Mouse (Mus musculus) urinary bladder, postnatal 14 days (tissue): ENCODE data around the gene Trmt1.
A peak's percentile ranks its signal among the peaks of the same experiment; 100 is the strongest.
"Not testable (repeated sequence)": the region's sequence is repeated elsewhere in the genome, so short reads cannot be mapped to it uniquely, and the experiment has no call there.

Source experiments
- DNase-seq: peaks from one replicate; pipeline ENCODE4 v3.0.0; 2021; ENCODE audit warnings: low spot score

The Trmt1 gene

DNA sequence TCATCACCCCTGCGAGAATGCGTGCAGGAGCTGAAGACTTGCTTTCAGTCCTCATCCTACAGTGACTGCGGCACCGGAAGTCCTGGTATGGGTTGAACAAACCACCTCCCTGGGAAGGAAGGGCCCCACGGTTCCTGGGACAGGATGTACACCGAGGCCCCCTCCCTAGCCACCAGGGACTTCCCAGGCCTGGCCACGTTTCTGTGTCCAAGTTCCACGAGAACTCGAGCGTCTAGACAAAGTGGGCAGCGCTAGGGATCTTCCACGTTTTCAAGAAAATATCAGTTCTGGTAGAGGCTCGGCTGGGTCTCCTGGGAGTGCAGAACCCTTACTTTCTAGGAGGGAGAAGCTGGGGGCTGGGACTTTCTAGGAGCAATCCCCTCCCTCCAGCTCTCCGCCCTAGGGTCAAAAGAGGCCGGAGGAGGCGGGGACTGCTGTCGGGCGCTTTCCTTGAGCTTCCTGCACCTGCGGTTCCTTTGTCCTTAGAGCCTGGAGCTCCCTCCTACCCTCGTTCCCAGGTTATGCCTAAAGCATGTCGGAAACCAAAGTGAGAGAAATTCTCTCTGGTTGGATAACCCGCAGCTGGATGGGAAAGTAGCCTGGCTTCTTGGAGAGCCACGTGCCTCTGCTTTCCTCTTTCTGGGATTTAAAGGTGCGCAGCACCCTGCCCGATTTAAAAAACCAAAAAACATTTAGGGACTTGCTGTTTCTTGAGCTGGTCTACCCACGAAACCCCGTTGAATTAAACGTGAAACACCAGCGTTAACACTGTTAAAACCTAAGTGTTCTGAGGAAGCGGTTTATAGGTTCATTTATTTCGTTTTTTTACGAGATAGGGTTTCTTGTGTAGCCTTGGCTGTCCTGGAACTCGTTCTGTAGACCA is 25.9 kb upstream of the Trmt1 start:
- DNase-seq, result peak; percentile 75

DNA sequence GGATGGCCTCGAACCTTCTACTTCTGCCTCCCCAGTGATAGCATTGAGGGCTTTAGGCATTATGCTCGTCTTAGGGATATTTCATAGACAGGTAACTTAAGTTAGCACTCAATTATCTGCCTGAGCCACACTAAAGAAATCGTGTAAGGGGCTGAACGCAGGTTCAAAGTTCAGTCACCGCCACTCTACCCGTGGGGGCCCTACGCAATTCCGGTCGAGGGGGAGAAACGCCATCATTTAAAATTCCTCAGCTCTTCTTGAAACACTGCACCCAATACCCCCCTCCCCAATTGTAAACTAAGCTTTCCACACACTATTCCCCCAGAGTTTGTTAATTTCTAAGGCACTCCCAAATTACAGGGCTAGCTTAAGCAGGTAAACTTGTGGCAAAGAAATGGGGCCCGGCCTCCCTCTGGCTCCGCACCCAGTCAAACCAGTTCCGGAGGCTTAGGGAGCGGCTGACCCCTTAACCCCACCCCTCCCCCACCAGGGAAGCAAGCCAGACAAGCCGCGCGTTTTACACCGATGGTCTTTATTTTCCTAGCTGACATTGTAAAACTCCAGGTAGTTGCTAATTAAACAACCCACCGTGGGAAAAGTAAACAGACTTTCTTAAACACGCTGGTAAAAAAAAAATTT is 25.2 kb upstream of the Trmt1 start:
- DNase-seq, result peak; percentile 88

DNA sequence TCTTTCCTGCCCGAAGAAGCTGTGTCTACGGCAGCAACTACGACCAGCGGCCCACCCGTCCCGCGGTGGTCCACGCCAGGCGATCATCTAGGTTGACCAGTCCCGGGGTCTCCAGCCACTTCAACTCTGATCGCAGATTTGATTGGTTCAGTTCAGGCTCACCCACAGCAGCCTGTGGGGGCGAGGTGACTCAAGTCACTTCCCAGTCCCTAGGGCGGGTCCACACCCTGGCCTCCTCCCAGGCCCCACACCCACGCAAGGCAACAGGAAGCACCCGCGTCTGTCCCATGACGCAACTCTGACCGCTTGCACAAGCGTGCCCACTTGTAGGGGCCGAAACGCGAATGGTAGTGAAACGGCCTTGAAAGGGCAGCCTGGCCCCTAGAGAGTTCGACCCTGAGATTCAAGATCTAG is 24.6 kb upstream of the Trmt1 start:
- peak; percentile 95 for DNase-seq

DNA sequence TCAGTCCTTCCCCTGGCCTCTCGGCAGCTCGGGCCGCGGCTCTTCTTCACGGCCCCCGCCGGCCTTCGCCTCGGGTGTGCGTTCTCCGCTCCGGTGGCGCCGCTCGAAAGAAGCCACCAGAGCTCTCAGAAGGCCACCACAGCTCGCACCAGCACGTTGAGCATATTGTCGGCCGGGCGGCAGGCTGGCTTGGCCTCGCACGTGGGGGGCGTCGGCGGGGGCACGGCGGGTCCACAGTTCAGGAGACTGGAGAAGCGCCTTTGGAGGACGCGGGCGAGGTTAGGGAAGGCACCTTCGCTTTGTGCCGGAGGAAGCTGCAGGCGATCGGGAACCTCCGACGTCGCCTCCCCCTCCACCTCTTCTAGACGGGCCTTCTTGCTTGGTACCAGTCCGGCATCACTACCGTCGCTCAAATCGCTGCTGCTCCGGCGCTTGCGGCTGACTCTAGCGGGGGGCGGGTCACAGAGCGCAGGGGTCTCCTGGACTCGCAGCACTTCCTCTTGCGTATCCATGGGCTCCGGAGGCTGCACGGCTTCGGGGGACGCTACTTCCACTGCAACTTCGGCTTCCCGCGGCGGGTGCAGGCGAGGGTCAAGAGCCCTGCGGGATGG is 24.0 kb upstream of the Trmt1 start:
- peak; percentile 45 for DNase-seq

DNA sequence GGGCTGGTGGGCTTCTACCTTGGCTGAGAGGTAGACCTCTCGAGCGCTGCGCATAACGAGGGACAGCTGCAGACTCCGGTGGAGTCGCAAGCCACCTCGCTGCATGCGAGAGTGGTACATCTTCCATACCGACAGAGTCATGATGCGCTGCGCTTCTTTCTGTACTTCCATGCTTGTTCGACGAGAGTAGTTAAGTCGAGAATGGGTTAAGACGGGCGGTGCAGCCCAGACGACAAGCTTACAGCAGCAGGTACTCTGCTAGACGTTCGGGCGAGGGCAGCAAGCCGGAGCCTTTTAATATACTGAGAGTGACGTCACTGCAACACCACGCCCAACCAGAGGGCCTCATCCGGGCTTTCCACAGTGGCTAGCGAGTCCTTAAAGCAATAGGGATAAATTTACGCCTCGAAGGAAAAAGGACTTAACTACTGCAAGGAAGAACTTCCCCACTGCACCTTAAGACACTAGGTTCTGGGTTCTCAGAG is 23.5 kb upstream of the Trmt1 start, which contains the start of gene Ier2:
TSS of gene Ier2 (minus strand) at position 272 of the 485 bp plus-strand sequence.
- DNase-seq, result peak; percentile 96

DNA sequence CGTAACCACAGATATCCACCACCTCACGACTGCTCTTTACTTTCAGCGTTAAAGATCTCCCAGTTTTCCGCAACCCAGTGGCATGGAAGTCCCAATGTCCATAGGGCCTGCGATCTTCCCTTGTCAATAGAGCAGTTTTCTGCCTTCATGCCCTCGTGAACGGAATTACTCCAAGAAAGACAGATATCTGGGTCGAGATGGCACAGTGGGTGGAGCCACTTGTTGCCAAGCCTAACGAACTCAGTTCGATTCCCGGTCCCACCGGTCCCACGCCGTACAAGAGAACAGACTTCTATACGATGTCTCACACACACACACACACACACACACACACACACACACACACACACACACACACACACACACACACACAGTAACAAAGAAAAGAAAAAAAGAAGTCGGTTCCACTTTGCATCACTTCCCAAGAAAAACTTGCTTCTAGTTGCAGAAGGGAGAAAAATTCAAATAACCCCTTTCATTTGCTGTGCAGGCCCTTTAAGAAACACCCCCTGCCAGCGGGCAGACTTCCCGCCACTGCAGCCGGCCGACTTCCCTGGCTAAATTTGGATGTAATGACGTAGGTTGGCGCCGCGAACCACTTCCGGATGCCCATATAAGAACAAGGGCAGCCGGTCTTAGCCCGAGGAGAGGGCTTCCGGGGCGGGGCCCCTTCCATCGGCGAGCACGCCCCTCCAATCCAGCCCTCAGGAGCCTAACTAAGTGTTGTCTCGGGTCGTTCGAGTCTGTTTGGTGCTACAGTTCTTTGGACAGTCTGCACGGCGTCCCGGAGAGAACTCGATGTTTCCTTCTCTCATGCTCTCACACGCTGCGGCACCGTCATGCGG is 22.4 kb upstream of the Trmt1 start:
- peak; percentile 97 for DNase-seq

DNA sequence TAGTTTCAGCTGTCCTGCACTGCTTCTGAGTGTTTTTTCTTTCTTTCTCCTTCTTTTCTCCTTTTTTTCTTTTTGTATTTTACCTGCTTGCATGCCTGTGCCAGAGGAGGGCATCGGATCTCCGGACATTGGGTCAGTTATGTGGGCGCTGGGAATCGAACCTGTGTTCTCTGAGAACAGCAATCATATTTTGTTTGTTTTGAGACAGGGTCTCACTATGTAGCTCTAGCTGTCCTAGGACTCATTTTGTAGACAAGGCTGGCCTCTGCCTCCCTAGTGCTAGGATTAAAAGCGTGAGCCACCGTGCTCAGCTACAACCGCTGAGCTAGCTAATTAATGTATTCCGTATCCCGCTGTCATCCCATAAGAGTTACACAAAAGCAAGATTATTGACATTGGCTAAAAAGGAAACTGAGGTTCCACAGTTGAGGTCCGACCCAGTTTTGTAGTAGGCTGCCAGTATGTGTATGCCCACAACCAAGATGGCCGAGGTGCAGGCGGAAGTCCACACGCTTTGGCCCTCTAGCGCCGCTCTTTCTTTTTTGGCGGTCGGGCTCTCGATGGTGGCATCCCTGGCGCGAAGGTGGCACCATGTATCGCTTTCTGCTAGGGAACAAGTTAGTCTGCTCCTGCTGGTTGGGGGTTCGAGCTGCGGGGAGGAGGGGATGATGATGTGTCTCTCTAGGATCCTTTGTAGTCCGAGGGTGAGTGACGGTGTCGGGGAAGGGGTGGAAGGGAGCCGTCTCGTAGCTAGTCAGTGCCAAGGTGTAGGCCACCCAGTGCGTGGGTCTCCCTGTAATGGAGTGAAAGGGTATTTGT is 21.3 kb upstream of the Trmt1 start:
- peak; percentile 82 for DNase-seq

DNA sequence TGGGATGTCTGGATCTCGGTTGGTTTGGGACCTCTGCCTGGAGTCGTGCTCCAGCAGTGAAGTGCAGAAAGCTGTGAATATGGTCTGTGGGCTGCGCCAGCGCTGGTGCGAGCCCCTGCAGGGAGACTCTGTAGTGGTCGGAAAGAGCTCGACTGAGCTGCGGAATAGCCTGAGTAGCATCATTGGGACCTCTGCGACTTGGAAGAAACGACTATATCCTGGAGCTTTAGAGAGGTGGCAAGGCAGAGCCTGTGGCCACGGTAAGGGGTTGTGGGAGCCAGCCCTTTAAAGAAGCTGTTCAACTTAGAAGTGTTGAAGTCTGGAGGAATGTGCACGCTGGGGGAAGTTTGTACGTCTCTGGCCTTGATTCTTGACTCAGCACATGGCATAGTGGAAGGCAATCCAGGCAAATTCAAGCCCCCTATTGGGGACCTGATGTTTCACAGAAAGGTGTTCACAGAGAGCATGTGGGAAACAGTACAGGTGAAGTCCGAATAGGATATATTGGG is 20.7 kb upstream of the Trmt1 start:
- DNase-seq, result no peak

DNA sequence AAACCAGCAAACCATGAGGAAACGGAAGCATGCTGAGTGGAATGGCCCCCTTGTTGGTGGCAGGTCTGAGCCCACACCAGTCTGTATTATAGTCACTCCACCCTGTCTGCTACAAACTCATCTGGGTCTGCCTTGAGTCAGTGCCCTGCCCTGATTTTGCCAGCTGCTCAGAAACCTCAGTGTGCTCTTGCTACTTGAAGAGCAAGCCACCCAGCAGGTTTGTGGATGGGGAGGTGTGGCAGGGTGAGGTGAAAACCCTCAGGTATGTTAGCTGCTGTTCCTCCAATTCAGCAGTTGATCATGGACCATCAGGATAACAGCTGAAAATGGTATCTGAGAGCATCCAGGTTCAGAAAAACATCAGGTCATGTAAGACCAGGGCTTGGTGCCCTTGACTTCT is 18.0 kb upstream of the Trmt1 start:
- no peak for DNase-seq

DNA sequence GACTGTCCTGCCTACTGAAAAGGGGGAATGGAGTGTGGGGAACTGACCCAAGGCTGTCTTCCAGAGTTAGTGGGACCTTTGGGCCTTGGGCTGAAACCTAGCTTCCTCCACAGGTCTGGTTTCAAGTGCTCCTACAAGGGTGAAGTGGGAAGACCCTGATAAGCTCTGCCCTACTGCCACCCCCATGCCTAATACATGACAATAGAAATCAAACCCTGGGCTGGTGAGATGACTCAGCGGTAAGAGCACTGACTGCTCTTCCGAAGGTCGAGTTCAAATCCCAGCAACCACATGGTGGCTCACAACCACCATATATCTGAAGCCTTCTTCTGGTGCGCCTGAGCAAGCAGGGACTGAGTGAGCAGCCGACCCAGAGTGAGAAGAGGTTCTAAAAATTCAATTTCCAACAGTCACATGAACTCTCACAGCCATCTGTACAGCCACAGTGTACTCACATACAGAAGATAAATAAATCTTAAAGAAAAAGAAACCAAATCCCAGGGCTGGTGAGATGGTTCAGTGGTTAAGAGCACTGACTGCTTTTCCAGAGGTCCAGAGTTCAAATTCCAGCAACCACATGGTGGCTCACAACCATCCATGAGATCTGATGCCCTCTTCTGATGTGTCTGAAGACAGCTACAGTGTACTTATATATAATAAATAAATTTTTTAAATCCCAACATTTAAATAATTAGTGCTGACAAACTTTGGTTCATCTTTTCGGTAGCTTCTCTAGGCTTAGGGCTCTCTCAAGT is 17.2 kb upstream of the Trmt1 start:
- no peak for DNase-seq

DNA sequence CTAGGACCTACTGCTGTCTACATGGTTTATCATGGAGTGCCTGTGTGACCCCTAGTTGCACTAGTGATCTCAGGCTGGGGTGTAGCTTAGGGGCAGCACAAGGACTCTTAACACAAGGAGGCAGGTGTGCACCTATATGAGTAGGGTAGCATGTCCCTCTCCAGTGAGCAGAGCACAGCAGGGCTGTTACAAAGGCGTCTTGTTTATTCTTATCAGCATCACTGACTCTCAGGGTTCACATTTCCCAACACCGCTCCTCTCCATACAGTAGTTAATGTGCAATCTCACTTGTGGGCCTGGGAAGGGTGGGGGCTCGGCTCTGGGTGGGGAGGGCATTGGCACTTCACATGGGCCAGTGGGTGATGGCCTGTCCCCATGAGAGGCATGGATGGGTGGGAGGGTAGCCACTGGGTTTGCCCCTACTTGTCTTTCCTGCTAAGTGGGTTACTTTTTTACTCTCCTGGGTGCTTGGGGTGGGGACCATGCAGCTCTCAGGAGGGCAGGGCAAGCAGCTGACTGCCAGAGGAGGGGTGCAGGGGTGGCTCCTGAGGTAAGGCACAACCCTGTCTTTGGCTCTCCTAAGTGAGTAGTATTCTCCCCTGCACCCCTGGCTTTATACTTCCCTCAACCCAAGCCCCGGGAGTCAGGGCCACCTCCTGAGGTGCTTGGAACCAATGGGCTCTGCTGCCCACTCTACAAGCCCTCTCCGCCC is 15.7 kb upstream of the Trmt1 start:
- DNase-seq, result not testable (repeated sequence)

DNA sequence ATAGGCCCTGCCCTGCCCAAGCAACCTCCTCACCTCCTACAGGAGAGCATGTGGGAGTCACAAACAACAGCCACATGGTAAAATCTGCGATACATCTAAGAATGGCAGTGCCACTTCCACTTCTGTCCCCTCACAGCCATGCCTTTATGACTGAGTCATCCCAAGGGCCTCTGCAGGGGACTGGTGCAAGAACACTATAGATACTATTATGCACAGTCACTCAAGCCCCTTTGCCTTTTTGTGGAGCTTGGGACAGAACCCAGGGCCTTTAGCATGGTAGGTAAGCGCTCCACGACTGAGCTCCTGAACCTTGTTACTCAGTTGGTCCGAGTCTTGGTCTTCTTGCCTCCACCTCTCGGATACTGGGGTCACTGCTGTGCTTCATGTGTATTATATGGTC is 8.8 kb upstream of the Trmt1 start:
- no peak for DNase-seq

DNA sequence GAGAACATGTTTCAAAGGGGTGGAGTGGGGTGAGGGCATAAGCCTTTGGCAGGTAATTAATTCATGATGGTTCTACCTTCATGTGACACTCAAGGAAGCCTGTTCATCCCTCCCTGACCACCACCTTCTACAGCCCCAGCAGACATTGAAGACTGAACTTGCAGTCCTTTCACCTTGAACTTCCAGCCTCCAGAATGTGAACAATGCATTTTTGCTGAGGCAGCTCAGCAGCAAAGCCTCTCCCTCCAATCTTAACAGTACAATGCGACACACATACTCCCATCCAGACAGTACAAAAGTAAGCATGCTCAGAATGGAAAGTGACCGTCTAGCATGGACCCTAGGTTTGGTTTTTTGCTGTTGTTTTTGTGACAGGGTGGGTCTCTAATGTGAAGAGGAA is 4.6 kb upstream of the Trmt1 start:
- DNase-seq, result no peak

DNA sequence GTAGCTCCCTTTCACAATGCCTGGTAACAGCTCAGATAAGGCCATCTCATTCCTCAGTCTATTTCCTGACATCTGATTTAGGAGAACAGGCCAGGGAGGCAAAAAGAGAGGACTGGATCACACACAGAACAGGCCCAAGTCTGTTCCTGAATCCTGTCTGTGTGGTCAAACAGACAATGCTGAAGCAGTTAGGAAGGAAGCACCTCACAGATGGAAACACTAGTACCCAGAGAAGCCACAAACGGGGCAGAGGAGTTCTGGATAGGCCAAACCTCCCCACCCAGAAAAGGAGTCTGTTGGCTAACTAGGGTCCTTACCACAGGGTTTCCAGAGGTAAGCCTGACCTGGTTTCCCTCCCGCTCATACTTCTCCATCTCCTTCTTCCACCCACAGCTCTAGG is 3.9 kb upstream of the Trmt1 start:
- no peak for DNase-seq

DNA sequence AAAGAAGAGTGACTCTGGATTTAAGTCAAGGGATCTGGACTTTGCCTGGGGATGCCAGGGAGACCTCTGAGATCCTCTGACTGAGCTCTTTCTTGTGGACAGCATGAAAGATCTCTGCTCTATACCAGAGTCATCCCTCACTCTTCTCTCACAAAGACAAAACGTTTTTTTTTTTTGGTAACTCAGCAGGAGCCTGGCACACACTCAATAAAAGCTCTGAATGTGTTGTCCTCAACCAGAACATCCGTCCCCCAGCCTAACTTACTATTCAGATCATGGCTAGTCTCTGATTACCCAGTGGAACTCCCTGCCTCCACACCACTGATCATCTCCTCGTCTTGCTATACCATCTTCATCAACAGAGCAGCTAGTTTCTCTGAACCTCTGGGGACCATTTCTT is 1.6 kb upstream of the Trmt1 start:
- DNase-seq, result no peak

DNA sequence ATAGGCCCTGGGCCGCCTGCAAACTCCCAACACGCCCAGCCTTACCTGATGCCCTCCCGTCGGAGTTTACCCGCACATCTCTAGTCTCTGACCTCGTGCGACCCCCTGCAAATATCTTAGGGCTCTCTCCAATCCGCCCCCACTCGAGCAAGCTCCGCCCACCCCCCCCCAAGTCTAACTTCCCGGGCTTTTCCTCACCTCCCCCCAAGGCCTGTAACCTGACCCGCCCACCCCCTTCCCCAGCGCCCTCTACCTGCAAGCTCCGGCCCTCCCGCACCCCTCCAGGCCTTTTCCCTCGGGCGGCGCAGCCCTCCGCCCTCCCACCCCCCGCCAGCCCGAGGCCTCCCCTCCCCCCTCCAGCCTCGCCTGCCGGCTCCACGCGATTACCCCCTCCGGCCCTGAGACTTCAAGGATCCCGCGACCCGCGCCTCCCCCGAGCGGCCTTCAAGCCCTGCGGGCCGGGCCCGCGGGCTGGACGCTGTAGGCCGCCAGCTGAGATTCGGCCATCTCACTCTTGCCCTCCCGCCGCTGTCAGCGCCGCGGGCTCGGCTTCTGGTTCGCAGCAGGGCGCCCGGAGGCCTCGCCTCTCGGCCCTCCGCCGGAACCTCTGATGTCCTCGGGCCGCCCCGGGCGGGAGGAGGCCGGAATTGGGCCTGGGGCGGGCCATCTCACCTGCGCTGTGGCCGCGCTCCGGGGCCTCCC is 1.0 kb downstream of the Trmt1 start:
- DNase-seq, result peak; percentile 33

DNA sequence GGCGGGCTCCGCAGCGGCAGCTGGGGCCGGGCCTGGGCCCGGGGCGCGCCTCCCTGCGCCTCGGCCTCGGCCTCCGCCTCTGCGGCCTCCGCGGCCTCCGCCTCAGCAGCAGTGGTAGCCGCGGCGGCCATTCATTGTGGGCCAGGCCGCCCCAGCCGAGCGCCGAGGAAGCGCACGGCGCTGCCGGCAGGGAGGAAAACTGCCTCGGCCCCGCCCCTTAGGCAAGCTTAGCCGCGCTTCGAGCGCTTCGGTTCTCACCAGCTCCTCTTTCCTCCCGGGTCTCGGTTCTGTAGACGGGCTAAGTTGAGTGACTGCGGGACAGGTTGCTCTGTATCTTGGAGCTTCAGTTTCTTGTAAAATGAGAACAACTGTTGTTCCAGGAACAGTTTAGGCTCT is 1.6 kb downstream of the Trmt1 start, which contains the start of gene Nacc1:
TSS of gene Nacc1 (minus strand) at position 158 of the 396 bp plus-strand sequence.
- DNase-seq, result peak; percentile 90

DNA sequence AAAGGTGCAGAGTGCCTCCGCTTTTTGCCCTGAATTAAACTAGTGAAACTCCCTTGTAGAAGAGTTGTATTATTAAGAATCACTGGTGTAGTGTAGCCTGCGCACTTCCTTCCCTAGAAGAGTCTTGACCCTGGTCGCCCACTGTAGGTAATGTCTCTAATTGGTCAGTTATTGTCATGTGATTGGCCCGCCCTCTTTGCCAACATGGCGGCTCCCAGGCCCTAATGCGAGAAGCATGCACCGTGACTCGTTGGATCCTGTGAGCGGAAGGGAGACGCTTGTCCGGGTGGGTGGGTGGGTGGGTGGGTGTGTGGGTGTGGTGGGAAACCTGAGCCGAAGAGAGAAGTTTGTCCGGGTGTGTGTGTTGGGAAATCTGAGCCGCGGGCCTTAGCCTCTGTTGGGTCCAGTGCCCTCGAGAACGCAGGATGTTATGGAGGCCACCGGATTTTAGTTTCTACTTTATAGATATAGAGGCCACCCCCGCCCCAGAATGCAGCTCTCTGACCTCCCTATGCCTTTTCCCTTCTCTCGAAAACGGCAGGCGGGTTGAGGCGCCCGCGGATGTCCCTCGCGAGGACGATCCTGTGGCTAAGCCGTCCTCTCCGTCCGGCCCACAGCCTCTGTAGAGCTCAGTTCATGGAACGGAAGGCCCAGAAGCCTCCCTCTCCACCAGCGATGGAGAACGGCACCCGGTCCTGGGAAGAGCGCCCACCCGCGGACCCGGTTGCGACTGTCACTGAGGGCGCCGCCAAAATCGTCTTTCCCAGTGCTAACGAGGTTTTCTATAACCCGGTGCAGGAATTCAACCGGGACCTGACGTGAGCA is 3.2 kb downstream of the Trmt1 start:
- peak; percentile 88 for DNase-seq
